Mouse (Mus musculus): Measurements from ENCODE around the gene Fbxl17.

GRCm38 (mm10) chr17:63430395-63431075 lies 69.3 kb downstream of the Fbxl17 start:
- TF ChIP-seq POLR2A (IDR thresholded peaks at IDR 0.05; ENCODE audit: low read depth, low read length) (no peak), CTCF (IDR thresholded peaks at IDR 0.05; ENCODE audit: extremely low read depth, insufficient read length, insufficient replicate concordance, low read depth, low read length) (no peak)

Measured in small intestine, adult 2 months (tissue).